Mouse (Mus musculus) bone marrow macrophage, adult 2 months (primary cell): ENCODE data around the gene Catsperg1.

Source experiments
- CTCF ChIP-seq: IDR thresholded peaks from 2 replicates; pipeline ENCODE4 v1.5.1; 2012; ENCODE audit warnings: low read depth, mild to moderate bottlenecking, low read length, moderate library complexity
- POLR2A ChIP-seq: IDR thresholded peaks from 2 replicates; pipeline ENCODE4 v1.6.1; 2012; ENCODE audit warnings: mild to moderate bottlenecking, low read depth, low read length, borderline replicate concordance

DNA sequence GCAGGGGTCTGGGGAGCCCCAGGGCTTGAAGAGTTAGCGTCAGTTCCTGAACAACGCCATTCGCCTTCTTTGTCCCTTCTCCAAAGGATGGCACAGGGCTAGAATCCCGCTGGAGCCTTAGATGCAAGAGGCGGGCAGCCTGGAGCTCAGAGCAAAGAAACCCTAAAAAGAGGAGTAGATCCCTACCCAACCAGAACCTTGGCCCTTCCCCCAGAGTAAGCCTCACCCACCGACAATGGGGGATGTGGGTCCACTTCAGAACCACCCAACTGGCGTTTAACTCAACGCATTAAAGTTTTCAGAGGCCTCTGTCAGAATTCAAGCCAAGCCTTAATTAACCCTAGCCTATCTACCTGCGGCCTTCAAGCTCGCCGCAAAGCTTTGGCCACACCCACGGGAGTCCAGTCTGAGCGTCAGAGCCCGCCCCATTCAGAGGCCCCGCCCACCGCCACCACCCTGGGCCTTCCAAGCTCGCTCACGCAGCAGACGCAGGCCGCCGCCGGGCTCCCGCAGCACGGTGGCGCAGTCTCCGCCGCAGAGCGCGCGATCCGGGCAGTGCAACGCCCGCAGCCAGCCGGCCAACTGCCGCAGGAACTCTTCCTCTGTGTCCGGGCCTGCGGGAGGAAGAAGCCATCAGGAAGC is 58.5 kb downstream of the Catsperg1 start:
- TF ChIP-seq CTCF: no peak
- no peak; the same call in 1 of the 2 replicates for TF ChIP-seq POLR2A
